Mouse (Mus musculus) lung, postnatal 0 days (tissue): ENCODE measurements around the gene 4930426L09Rik.

ENCODE experiments used
- CTCF ChIP-seq: IDR thresholded peaks from 2 replicates; pipeline ENCODE4 v1.5.1; 2016; ENCODE audit warnings: antibody characterized with exemption, mild to moderate bottlenecking
- EP300 ChIP-seq: IDR thresholded peaks from 2 replicates; pipeline ENCODE4 v1.6.1; 2016; ENCODE audit warnings: antibody characterized with exemption, mild to moderate bottlenecking, control low read depth

GRCm38 (mm10) chr2:19037907-19038570 lies 39.9 kb downstream of the 4930426L09Rik start:
- no peak for TF ChIP-seq CTCF
- no peak for TF ChIP-seq EP300
